Comparison of ENCODE assay signal across 24 mouse cellular contexts in the genomic region with DNA sequence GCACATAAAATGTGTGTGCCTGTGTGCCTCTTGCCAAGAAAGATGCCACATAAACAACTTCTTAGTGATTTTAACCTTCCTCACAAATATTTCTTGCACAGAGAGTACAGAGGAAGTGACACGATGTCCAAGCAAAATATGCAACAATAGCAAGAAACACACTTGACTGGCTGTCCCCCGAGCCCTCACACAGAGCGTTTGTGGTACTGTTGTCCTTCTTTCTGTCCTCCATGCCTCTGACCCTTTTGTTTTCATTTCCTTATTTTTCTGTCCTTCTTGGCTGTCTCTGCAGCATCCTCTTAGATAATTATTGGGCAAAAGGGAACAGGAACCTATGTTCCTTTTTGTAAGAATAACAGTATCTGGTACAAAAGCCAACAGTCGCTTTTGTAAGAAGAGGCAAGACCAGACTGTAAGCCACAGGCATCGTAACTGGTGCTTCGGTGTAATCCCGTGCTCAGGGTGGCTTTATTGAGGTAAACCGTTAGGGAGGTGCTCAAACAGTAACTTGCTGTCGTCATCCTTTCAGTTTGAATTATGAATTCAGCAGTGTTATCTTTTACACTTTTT. TPM values are rescaled to one million over a fixed set of nuclear protein-coding genes. Genes with fewer than 3 reads are reported as not detected.
A peak's percentile ranks its signal among the peaks of the same experiment; 100 is the strongest.
DNase-seq lines count a peak whose midpoint lies in the region; ATAC-seq and TF ChIP-seq lines count a peak whose summit lies in the region.
"Had no signal": no experiment of that assay in that cellular context is flagged by ENCODE, and none has a peak within 500 bp of the region (broad histone marks: within the 10 kb centered on the region; RNA-seq: fewer than 3 reads in every experiment).

No protein-coding gene starts in this region.

- no peaks in the 10 kb centered on the region for H3K79me2 ChIP-seq in CH12.LX (replicated peaks; ENCODE audit: control insufficient read depth, extremely low read depth, insufficient read depth, poor library complexity, severe bottlenecking)

- no peak for ATAC-seq in hindbrain, embryonic 14.5 days (ENCODE audit: low FRiP score)
- 0 out of 2 replicates have a peak, but pooled peaks have one; percentile 49 for ATAC-seq in heart, embryonic 16.5 days (replicated peaks; ENCODE audit: extremely low read depth, insufficient read depth, low FRiP score)
- ATAC-seq: activated CD4-positive, CD25-positive, alpha-beta regulatory T cell, adult 4 months; forebrain, embryonic 16.5 days; hindbrain, postnatal 0 days; intestine, postnatal 0 days; midbrain, embryonic 15.5 days had no signal

- H3K27me3 ChIP-seq in hindbrain, embryonic 14.5 days (ENCODE audit: control insufficient read depth, insufficient read depth, low read length): no peaks in the 10 kb centered on the region
- H3K27me3 ChIP-seq in hindbrain, embryonic 10.5 days (ENCODE audit: insufficient read depth, poor library complexity, severe bottlenecking): no peaks in the 10 kb centered on the region
- H3K27me3 ChIP-seq in CH12.LX (replicated peaks): no peaks in the 10 kb centered on the region
- H3K27me3 ChIP-seq in heart, embryonic 16.5 days (ENCODE audit: control insufficient read depth, insufficient read depth, low read length): no peaks in the 10 kb centered on the region
- H3K27me3 ChIP-seq: embryonic facial prominence, embryonic 13.5 days; limb, embryonic 12.5 days; megakaryocyte, embryonic 14.5 days; midbrain, embryonic 15.5 days; stomach, embryonic 15.5 days had no signal

- 82% methylated on average over 9 of the region's 9 CpGs for WGBS in hindbrain, embryonic 14.5 days
- 85% methylated on average over 9 of the region's 9 CpGs for WGBS in hindbrain, embryonic 10.5 days
- WGBS in heart, embryonic 16.5 days: 71% methylated on average over 9 of the region's 9 CpGs

- TF ChIP-seq EP300 in CH12.LX (IDR thresholded peaks at IDR 0.05; ENCODE audit: low read length): no peak

- no peak overlapping the region for H3K4me3 ChIP-seq in hindbrain, embryonic 14.5 days (replicated peaks; ENCODE audit: low read length)
- H3K4me3 ChIP-seq in hindbrain, embryonic 10.5 days: no peak overlapping the region
- no peak overlapping the region for H3K4me3 ChIP-seq in CH12.LX (replicated peaks in 1 of 3; ENCODE audit: low read depth in 2 of 3, low read length in 2 of 3, poor library complexity in 1 of 3)
- H3K4me3 ChIP-seq in heart, embryonic 16.5 days (ENCODE audit: low read length): no peak overlapping the region
- H3K4me3 ChIP-seq: embryonic facial prominence, embryonic 13.5 days; limb, embryonic 12.5 days; megakaryocyte, embryonic 14.5 days; midbrain, embryonic 15.5 days; myocyte; stomach, embryonic 15.5 days had no signal

- dilution Hi-C loops in CH12.LX (cut with MboI; ENCODE audit: extremely low pct_ligation_motif_present, extremely low pct_unique_long_range_greater_than_20kb, low sequenced_read_pairs): no loop called here

- no peak for TF ChIP-seq CTCF in CH12.LX (conservative IDR thresholded peaks at IDR 0.05 in 1 of 2, IDR thresholded peaks at IDR 0.05 in 1 of 2; ENCODE audit: low read depth in 2 of 2, low read length in 2 of 2)

- no peak overlapping the region for H3K4me2 ChIP-seq in hindbrain, embryonic 14.5 days (replicated peaks)
- peak overlapping the region; percentile 46 for H3K4me2 ChIP-seq in CH12.LX (ENCODE audit: insufficient read depth, low read depth, poor library complexity, severe bottlenecking)
- no peak overlapping the region for H3K4me2 ChIP-seq in heart, embryonic 16.5 days (ENCODE audit: low read depth, low read length)
- H3K4me2 ChIP-seq: embryonic facial prominence, embryonic 13.5 days; limb, embryonic 12.5 days; midbrain, embryonic 15.5 days; stomach, embryonic 15.5 days had no signal

- H3K36me3 ChIP-seq in hindbrain, embryonic 14.5 days (replicated peaks; ENCODE audit: control insufficient read depth, insufficient read depth): no peaks in the 10 kb centered on the region
- no peaks in the 10 kb centered on the region for H3K36me3 ChIP-seq in hindbrain, embryonic 10.5 days
- H3K36me3 ChIP-seq in CH12.LX (replicated peaks in 1 of 2; ENCODE audit: control insufficient read depth in 1 of 2, insufficient read depth in 1 of 2, low read length in 1 of 2): no peaks in the 10 kb centered on the region
- H3K36me3 ChIP-seq in heart, embryonic 16.5 days (ENCODE audit: control insufficient read depth, insufficient read depth): no peaks in the 10 kb centered on the region
- H3K36me3 ChIP-seq: embryonic facial prominence, embryonic 13.5 days; G1E; limb, embryonic 12.5 days; midbrain, embryonic 15.5 days; stomach, embryonic 15.5 days had no signal

- DNase-seq in hindbrain, embryonic 14.5 days (ENCODE audit: low spot score): peak; percentile 3
- no peak for DNase-seq in hindbrain, embryonic 10.5 days (ENCODE audit: low spot score)
- DNase-seq in 416B (ENCODE audit: low read depth): peak; percentile 15
- DNase-seq in CH12.LX (ENCODE audit: extremely low read depth): no peak
- no peak for DNase-seq in layer of hippocampus, postnatal 14 days (ENCODE audit: low spot score in 2 of 2)
- no peak for DNase-seq in ovary, postnatal 36 days (ENCODE audit: low spot score)
- DNase-seq: adrenal gland, postnatal 36 days; cerebellum, adult 9-10 months; gastrocnemius, postnatal 25 days; lung, adult 2 months; thymus, adult 18-20 months; thymus, postnatal 4 days had no signal

- no peaks in the 10 kb centered on the region for H3K9me3 ChIP-seq in hindbrain, embryonic 14.5 days (ENCODE audit: control insufficient read depth, low read length)
- no peaks in the 10 kb centered on the region for H3K9me3 ChIP-seq in hindbrain, embryonic 10.5 days
- H3K9me3 ChIP-seq in CH12.LX (replicated peaks; ENCODE audit: low read length): no peaks in the 10 kb centered on the region
- H3K9me3 ChIP-seq in heart, embryonic 16.5 days (replicated peaks; ENCODE audit: control insufficient read depth, low read length): no peaks in the 10 kb centered on the region
- H3K9me3 ChIP-seq: embryonic facial prominence, embryonic 13.5 days; G1E; limb, embryonic 12.5 days; megakaryocyte, embryonic 14.5 days; midbrain, embryonic 15.5 days; stomach, embryonic 15.5 days had no signal

- H3K9ac ChIP-seq in hindbrain, embryonic 14.5 days: no peak overlapping the region
- no peak overlapping the region for H3K9ac ChIP-seq in CH12.LX (ENCODE audit: insufficient read depth, low read depth)
- H3K9ac ChIP-seq in heart, embryonic 16.5 days (ENCODE audit: low read length): no peak overlapping the region
- H3K9ac ChIP-seq: embryonic facial prominence, embryonic 13.5 days; limb, embryonic 12.5 days; midbrain, embryonic 15.5 days; stomach, embryonic 15.5 days had no signal

- TF ChIP-seq RAD21 in CH12.LX (IDR thresholded peaks at IDR 0.05; ENCODE audit: low read depth, low read length): no peak

- in situ Hi-C loops in CH12.LX (cut with MboI; ENCODE audit: low pct_ligation_motif_present, low pct_unique_long_range_greater_than_20kb, low sequenced_read_pairs): no loop called here

- no peaks in the 10 kb centered on the region for H3K4me1 ChIP-seq in hindbrain, embryonic 14.5 days (replicated peaks; ENCODE audit: control insufficient read depth, insufficient read depth, low read length)
- H3K4me1 ChIP-seq in hindbrain, embryonic 10.5 days (replicated peaks): no peaks in the 10 kb centered on the region
- peaks cover 5 to 20% of the 10 kb centered on the region in 2 experiments for H3K4me1 ChIP-seq in CH12.LX (ENCODE audit: control insufficient read depth in 1 of 2, insufficient read depth in 2 of 2)
- H3K4me1 ChIP-seq in heart, embryonic 16.5 days (ENCODE audit: control insufficient read depth, insufficient read depth, low read length): no peaks in the 10 kb centered on the region
- H3K4me1 ChIP-seq: megakaryocyte, embryonic 14.5 days; midbrain, embryonic 15.5 days; stomach, embryonic 15.5 days had no signal

- no peak for TF ChIP-seq POLR2A in CH12.LX (IDR thresholded peaks at IDR 0.05; ENCODE audit: low read depth, low read length)

- no peak overlapping the region for H3K27ac ChIP-seq in hindbrain, embryonic 14.5 days
- H3K27ac ChIP-seq in hindbrain, embryonic 10.5 days: no peak overlapping the region
- no peak overlapping the region for H3K27ac ChIP-seq in CH12.LX (ENCODE audit: insufficient read depth, low read depth)
- no peak overlapping the region for H3K27ac ChIP-seq in heart, embryonic 16.5 days (ENCODE audit: low read length)
- H3K27ac ChIP-seq: embryonic facial prominence, embryonic 13.5 days; hindbrain, postnatal 0 days; limb, embryonic 12.5 days; midbrain, embryonic 15.5 days; stomach, embryonic 15.5 days had no signal

TF ChIP-seq in CH12.LX, 34 proteins besides CTCF, POLR2A, EP300 and RAD21:
- no peak for TF ChIP-seq JUN (IDR thresholded peaks at IDR 0.05; ENCODE audit: insufficient read depth, low read depth, low read length)
- no peak for TF ChIP-seq ZMIZ1 (IDR thresholded peaks at IDR 0.05; ENCODE audit: low read depth, low read length)
- no peak for TF ChIP-seq PAX5 (IDR thresholded peaks at IDR 0.05; ENCODE audit: low read length)
- TF ChIP-seq ZKSCAN1 (IDR thresholded peaks at IDR 0.05; ENCODE audit: borderline replicate concordance, low read depth, low read length): no peak
- no peak for TF ChIP-seq USF2 (conservative IDR thresholded peaks at IDR 0.05; ENCODE audit: low read depth, low read length)
- no peak for TF ChIP-seq ZNF384 (IDR thresholded peaks at IDR 0.05; ENCODE audit: low read depth, low read length)
- no peak for TF ChIP-seq UBTF (IDR thresholded peaks at IDR 0.05; ENCODE audit: low read depth, low read length)
- TF ChIP-seq NELFE (IDR thresholded peaks at IDR 0.05; ENCODE audit: low read depth, low read length): no peak
- TF ChIP-seq USF1 (IDR thresholded peaks at IDR 0.05; ENCODE audit: low read depth, low read length): no peak
- TF ChIP-seq POLR2AphosphoS2 (IDR thresholded peaks at IDR 0.05; ENCODE audit: low read depth, low read length): no peak
TF ChIP-seq in CH12.LX: peak in this region for 0.

RNA-seq across cellular contexts. Expression of a gene that starts 32.7 kb away (rescaled TPM):
- 36.9 and 41.5 TPM in 2 replicates for polyA plus RNA-seq in hindbrain, embryonic 14.5 days (2014; fragmentation: Nextera tagmentation; extraction: Ambion mirVana)
- 33.1 and 55.1 TPM in 2 replicates for polyA plus RNA-seq in hindbrain, embryonic 10.5 days (2016; fragmentation: Nextera tagmentation; extraction: Ambion mirVana)
- 0.29 TPM in 1 of 2 replicates, not detected in the other for total RNA-seq in CH12.LX (2012; rRNA removed)
- total RNA-seq in CH12.LX (2014; rRNA removed): 2.2 TPM in 2 replicates
- polyA plus RNA-seq in CH12.LX (2012; ENCODE audit: insufficient read length, low read depth): 1.8 and 1.9 TPM in 2 replicates
- polyA plus RNA-seq in heart, embryonic 16.5 days (2015; fragmentation: Nextera tagmentation; extraction: Ambion mirVana): 94.8 and 97.3 TPM in 2 replicates
- 10 to 100 TPM; 35.1 to 40.3 TPM for total RNA-seq in layer of hippocampus, postnatal 14 days (2021)
- polyA plus RNA-seq: G1E had no signal

Comparison
In these comparisons a context has a peak if more than half of its experiments do, and no peak if none do; other contexts are left out.
1. DNase-seq: peak in hindbrain, embryonic 14.5 days (single experiment) and 416B (single experiment); none in hindbrain, embryonic 10.5 days (single experiment), CH12.LX (single experiment), layer of hippocampus, postnatal 14 days (0 of 2) and ovary, postnatal 36 days (single experiment).
2. RNA of a gene that starts 32.7 kb away (polyA plus RNA-seq): 94.8 to 97.3 TPM in heart, embryonic 16.5 days, 33.1 to 55.1 TPM in hindbrain, embryonic 10.5 days and 36.9 to 41.5 TPM in hindbrain, embryonic 14.5 days; 1.8 to 1.9 TPM in CH12.LX; every median in the first group is over 10 times any median in the second.